Mouse (Mus musculus) kidney, postnatal 36 days (tissue): ENCODE results near the gene Ism1.

Experiments used
- DNase-seq, 2 experiments: peaks; one replicate each; pipeline ENCODE4 v3.0.0; 2021 to 2022; ENCODE audit warnings: mixed read lengths in 2 of 2

The Ism1 gene

GRCm38 (mm10) chr2:139677809-139678274, at the start of gene Ism1:
Gene Ism1 (plus strand): TSS chr2:139678178.
- peak; percentile 5 to 43 for DNase-seq

- DNase-seq = no peak
Measured at GRCm38 (mm10) chr2:139628731-139629130, 49.2 kb upstream of the Ism1 start.

- no peak for DNase-seq
Measured at GRCm38 (mm10) chr2:139629653-139630052, 48.3 kb upstream of the Ism1 start.

GRCm38 (mm10) chr2:139634506-139634905, 43.5 kb upstream of the Ism1 start:
- DNase-seq = no peak

GRCm38 (mm10) chr2:139637861-139638260, 40.1 kb upstream of the Ism1 start:
- no peak for DNase-seq

GRCm38 (mm10) chr2:139641757-139642385, 36.1 kb upstream of the Ism1 start:
- DNase-seq = no peak

GRCm38 (mm10) chr2:139649518-139649917, 28.5 kb upstream of the Ism1 start:
- DNase-seq = no peak

GRCm38 (mm10) chr2:139656750-139657149, 21.2 kb upstream of the Ism1 start:
- DNase-seq = no peak

GRCm38 (mm10) chr2:139671838-139672237, 6.1 kb upstream of the Ism1 start:
- no peak for DNase-seq

GRCm38 (mm10) chr2:139672371-139672770, 5.6 kb upstream of the Ism1 start:
- no peak for DNase-seq

- DNase-seq = peak; percentile 54 to 73
Measured at GRCm38 (mm10) chr2:139677065-139677762, 764 bp upstream of the Ism1 start.

GRCm38 (mm10) chr2:139678275-139679140, 530 bp downstream of the Ism1 start:
- peak; percentile 18 to 63 for DNase-seq

GRCm38 (mm10) chr2:139682540-139682939, 4.6 kb downstream of the Ism1 start:
- DNase-seq = no peak

- no peak for DNase-seq
Measured at GRCm38 (mm10) chr2:139689442-139690003, 11.5 kb downstream of the Ism1 start.

- DNase-seq = peak; percentile 4 to 46
Measured at GRCm38 (mm10) chr2:139693521-139693920, 15.5 kb downstream of the Ism1 start.

GRCm38 (mm10) chr2:139694638-139695037, 16.7 kb downstream of the Ism1 start:
- DNase-seq = no peak

GRCm38 (mm10) chr2:139696578-139696977, 18.6 kb downstream of the Ism1 start:
- DNase-seq = no peak

GRCm38 (mm10) chr2:139700609-139701008, 22.6 kb downstream of the Ism1 start:
- no peak for DNase-seq

GRCm38 (mm10) chr2:139704951-139705350, 27.0 kb downstream of the Ism1 start:
- no peak for DNase-seq

GRCm38 (mm10) chr2:139708194-139708899, 30.4 kb downstream of the Ism1 start:
- no peak for DNase-seq

- no peak for DNase-seq
Measured at GRCm38 (mm10) chr2:139711640-139712039, 33.7 kb downstream of the Ism1 start.

GRCm38 (mm10) chr2:139712046-139712445, 34.1 kb downstream of the Ism1 start:
- DNase-seq = no peak
